Mouse (Mus musculus): Measurements from ENCODE around the gene Cd46. TPM values are rescaled to one million over a fixed set of nuclear protein-coding genes. Genes with fewer than 3 reads are reported as not detected.

The Cd46 gene
- polyA plus RNA-seq, 1 experiment from 2014 or later, result 0.98 TPM

GRCm38 (mm10) chr1:194991654-194992053 is 100.4 kb downstream of the Cd46 start:
- Histone ChIP-seq H3K4me1 (no peaks in the 10 kb centered on the region), H3K27ac (replicated peaks) (no peak overlapping the region), H3K27me3 (replicated peaks; ENCODE audit: low read depth, poor library complexity, severe bottlenecking) (no peaks in the 10 kb centered on the region), H3K9me3 (no peaks in the 10 kb centered on the region), H3K36me3 (replicated peaks) (no peaks in the 10 kb centered on the region), H3K4me3 (no peak overlapping the region)
- no peak for DNase-seq (ENCODE audit: low spot score)
- WGBS, result 88% methylated on average over 2 of the region's 2 CpGs

- Histone ChIP-seq H3K4me1 (no peaks in the 10 kb centered on the region), H3K9me3 (no peaks in the 10 kb centered on the region), H3K36me3 (replicated peaks) (no peaks in the 10 kb centered on the region), H3K4me3 (no peak overlapping the region), H3K27ac (replicated peaks) (no peak overlapping the region), H3K27me3 (replicated peaks; ENCODE audit: low read depth, poor library complexity, severe bottlenecking) (no peaks in the 10 kb centered on the region)
- 94% methylated on average over 2 of the region's 2 CpGs for WGBS
- no peak for DNase-seq (ENCODE audit: low spot score)
These were observed 101.1 kb downstream of the Cd46 start for GRCm38 (mm10) chr1:194990976-194991375.

- H3K9me3 ChIP-seq, result no peaks in the 10 kb centered on the region
- 93% methylated on average over 1 of the region's 1 CpGs for WGBS
- H3K4me1 ChIP-seq, result no peaks in the 10 kb centered on the region
- H3K4me3 ChIP-seq, result no peak overlapping the region
- DNase-seq (ENCODE audit: low spot score), result no peak
- H3K27ac ChIP-seq (replicated peaks), result no peak overlapping the region
- no peaks in the 10 kb centered on the region for H3K36me3 ChIP-seq (replicated peaks)
- H3K27me3 ChIP-seq (replicated peaks; ENCODE audit: low read depth, poor library complexity, severe bottlenecking), result no peaks in the 10 kb centered on the region
These were observed 103.0 kb downstream of the Cd46 start for GRCm38 (mm10) chr1:194989024-194989423.

MicroRNAs within 50 kb of the gene (microRNA counts, 519-probe panel; counts per million panel counts)
- microRNA mmu-miR-29b, result 2,849 counts per million, percentile 67 among the panel's probes with 10 or more counts
- 4,356 counts per million, percentile 81 among the panel's probes with 10 or more counts for microRNA mmu-miR-29c

Small RNA genes within 50 kb of the gene (microRNA-seq; reads per million reads assigned to microRNA genes)
- not detected for gene Mir29b-2
- 91.5 reads per million, percentile 48 among the genes with 10 or more reads in this experiment for gene Mir29c

Other genes with a start within 250 kb of the Cd46 start
- gene Cd34, start 153.4 kb downstream of the Cd46 start, polyA plus RNA-seq (2016; fragmentation: Nextera tagmentation; extraction: Ambion mirVana), result 49.9 and 50.8 TPM in 2 replicates
- 43.3 and 44.9 TPM in 2 replicates for gene Cr1l, start 39.3 kb upstream of the Cd46 start, polyA plus RNA-seq (2016; fragmentation: Nextera tagmentation; extraction: Ambion mirVana)
- 0.11 and 0.44 TPM in 2 replicates for gene Cr2, start 84.5 kb upstream of the Cd46 start, polyA plus RNA-seq (2016; fragmentation: Nextera tagmentation; extraction: Ambion mirVana)

All from embryonic facial prominence, embryonic 10.5 days (tissue).